Mouse (Mus musculus) erythroblast, embryonic 14.5 days (primary cell): ENCODE measurements around the gene Agpat1.

Experiments
- GATA1 ChIP-seq: IDR thresholded peaks from 2 replicates; pipeline ENCODE4 v1.6.1; 2012; ENCODE audit warnings: low read length, inconsistent platforms, mixed read lengths
- TAL1 ChIP-seq: IDR thresholded peaks from 3 replicates; pipeline ENCODE4 v1.6.1; 2012; ENCODE audit warnings: low read length, inconsistent platforms, mixed read lengths

- TF ChIP-seq GATA1 = no peak
- no peak for TF ChIP-seq TAL1
These were observed 40.7 kb upstream of the Agpat1 start for GRCm38 (mm10) chr17:34563354-34563753.
